Mouse (Mus musculus) limb, embryonic 12.5 days (tissue): ENCODE measurements around the gene Mbnl2. TPM values are rescaled to one million over a fixed set of nuclear protein-coding genes. Genes with fewer than 3 reads are reported as not detected.
"Not testable (repeated sequence)": the region's sequence is repeated elsewhere in the genome, so short reads cannot be mapped to it uniquely, and the experiment has no call there.

Experiments
- ATAC-seq: fragments of 200-750 bp; cut with Nextera tagmentation; 2 replicates; pipeline ENCODE4 v1.8.0; 2017; ENCODE audit warnings: low read depth, moderate TSS enrichment; ENCODE audit not compliant: insufficient number of reproducible peaks, insufficient read depth, low FRiP score, low TSS enrichment
- H3K27ac ChIP-seq: fragments of 300-500 bp; sonication (generic); 2 replicates; pipeline ENCODE4 v1.5.1; 2016; ENCODE audit warnings: mild to moderate bottlenecking, moderate library complexity
- H3K27me3 ChIP-seq: fragments of 300-500 bp; sonication (generic); 2 replicates; pipeline ENCODE4 v1.6.1; 2016; ENCODE audit warnings: mild to moderate bottlenecking, moderate library complexity
- H3K36me3 ChIP-seq: fragments of 300-500 bp; sonication (generic); 2 replicates; pipeline ENCODE4 v1.6.1; 2016; ENCODE audit warnings: mild to moderate bottlenecking, moderate library complexity
- H3K4me1 ChIP-seq: fragments of 300-500 bp; sonication (generic); replicated peaks from 2 replicates; pipeline ENCODE4 v1.6.1; 2016
- H3K4me2 ChIP-seq: fragments of 300-500 bp; sonication (generic); 2 replicates; pipeline ENCODE4 v1.6.1; 2016; ENCODE audit warnings: mild to moderate bottlenecking, moderate library complexity
- H3K4me3 ChIP-seq: fragments of 300-500 bp; sonication (generic); replicated peaks from 2 replicates; pipeline ENCODE4 v1.5.1; 2016; ENCODE audit warnings: mild to moderate bottlenecking
- H3K9ac ChIP-seq: fragments of 300-500 bp; sonication (generic); replicated peaks from 2 replicates; pipeline ENCODE4 v1.6.1; 2016; ENCODE audit warnings: mild to moderate bottlenecking, moderate library complexity
- H3K9me3 ChIP-seq: fragments of 300-500 bp; sonication (generic); 2 replicates; pipeline ENCODE4 v1.6.1; 2016; ENCODE audit warnings: mild to moderate bottlenecking, moderate library complexity
- WGBS: fragments of 180-500 bp; shearing (Covaris S2); methylation state at CpG from one replicate; pipeline ENCODE4 v1.1.7; 2016; 5-methylcytosine and 5-hydroxymethylcytosine counted together
- polyA plus RNA-seq: library from polyadenylated mRNA; unstranded; fragments of >200 nt; fragmentation: Nextera tagmentation; extraction: Ambion mirVana; gene quantifications from 2 replicates; pipeline ENCODE4 v1.2.1, GENCODE M21; 2016

The Mbnl2 gene
- polyA plus RNA-seq, 1 experiment from 2014 or later, result 79.0 TPM

DNA sequence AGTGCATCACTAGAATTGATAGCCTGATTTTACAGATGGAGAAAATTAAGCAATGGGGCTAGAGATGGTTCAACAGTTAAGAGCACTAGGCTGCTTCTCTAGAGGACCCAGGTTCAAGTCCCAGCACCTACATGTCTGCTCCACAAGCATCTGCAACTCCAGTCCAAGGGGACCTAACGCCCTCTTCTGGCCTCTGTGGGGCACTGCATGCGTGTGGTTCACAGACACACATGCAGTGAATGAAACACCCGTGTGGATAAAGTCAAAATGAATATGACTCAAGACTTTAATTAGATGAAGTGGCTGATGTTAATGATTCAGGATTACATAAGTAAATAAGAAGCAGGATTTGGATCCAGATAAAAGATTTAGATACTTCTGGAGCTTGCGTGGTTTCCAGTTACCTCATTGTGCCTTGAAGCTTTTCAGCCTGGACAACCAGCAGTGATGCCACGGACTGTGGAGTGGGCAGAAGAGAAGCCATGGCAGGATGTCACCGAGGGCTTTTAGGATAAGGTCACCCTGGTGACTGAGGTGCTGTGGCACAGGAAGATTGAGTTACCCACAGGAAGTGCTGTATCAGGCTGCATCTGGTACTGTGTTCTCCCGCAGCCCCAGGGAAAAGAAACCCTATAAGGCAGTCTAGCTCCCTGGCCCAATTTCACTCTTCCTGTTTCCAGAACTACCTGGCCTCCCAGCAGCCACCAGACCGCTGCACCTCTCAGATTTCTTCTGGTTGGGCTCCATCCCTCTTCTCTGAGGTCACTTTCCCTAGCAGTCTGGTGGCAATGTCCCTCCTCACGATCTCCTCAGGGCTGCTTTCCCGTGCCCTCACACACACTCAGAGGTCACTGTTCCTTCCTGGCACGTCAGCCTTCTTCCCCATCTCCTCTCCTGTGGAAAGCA, 72.2 kb downstream of the Mbnl2 start:
- H3K9me3 ChIP-seq, result peaks cover 15% of the 10 kb centered on the region; the same call in 1 of the 2 replicates
- 75% methylated on average over 11 of the region's 11 CpGs for WGBS
- no peak overlapping the region for H3K4me2 ChIP-seq
- 0 out of 2 replicates have a peak overlapping the region, but pooled peaks have one; percentile 20 for H3K27ac ChIP-seq
- H3K4me1 ChIP-seq, result peaks cover 10% of the 10 kb centered on the region
- H3K9ac ChIP-seq, result no peak overlapping the region
- no peaks in the 10 kb centered on the region for H3K27me3 ChIP-seq
- H3K36me3 ChIP-seq, result peaks cover 40% of the 10 kb centered on the region
- H3K4me3 ChIP-seq, result no peak overlapping the region
- ATAC-seq, result no peak

DNA sequence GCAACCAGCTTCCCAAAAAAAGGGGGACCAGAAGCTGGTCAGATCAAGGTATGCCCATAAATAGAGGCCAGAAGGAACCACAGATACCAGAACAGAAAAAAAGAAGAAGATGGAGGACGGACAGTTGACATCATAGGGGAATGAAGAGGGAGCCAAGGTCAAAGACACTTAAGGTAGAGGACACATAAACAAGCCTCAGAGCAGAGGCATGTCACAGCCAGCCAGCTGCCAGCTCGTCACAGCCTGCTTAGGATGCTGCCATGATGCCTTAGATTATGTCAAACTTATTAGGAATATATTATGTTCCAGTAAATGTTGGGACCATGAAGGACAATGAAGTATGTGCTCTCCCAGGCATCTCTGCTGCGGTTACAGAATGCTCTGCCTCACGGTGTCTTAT, 73.9 kb downstream of the Mbnl2 start:
- ATAC-seq, result no peak
- 82% methylated on average over 4 of the region's 4 CpGs for WGBS
- peaks cover 25% of the 10 kb centered on the region for H3K4me1 ChIP-seq

GRCm38 (mm10) chr14:120352136-120352843, 76.8 kb downstream of the Mbnl2 start:
- Histone ChIP-seq H3K27me3 (no peaks in the 10 kb centered on the region), H3K9ac (no peak overlapping the region), H3K9me3 (no peaks in the 10 kb centered on the region), H3K36me3 (peaks cover 21% of the 10 kb centered on the region; the same call in 1 of the 2 replicates), H3K4me3 (no peak overlapping the region), H3K27ac (no peak overlapping the region; the same call in 1 of the 2 replicates), H3K4me1 (peaks cover 39% of the 10 kb centered on the region), H3K4me2 (no peak overlapping the region)
- 75% methylated on average over 14 of the region's 14 CpGs for WGBS
- ATAC-seq, result no peak

More for the DNA sequence above, 73.9 kb downstream of the Mbnl2 start:
- Histone ChIP-seq H3K27me3 (no peaks in the 10 kb centered on the region), H3K4me2 (no peak overlapping the region), H3K4me3 (no peak overlapping the region), H3K9me3 (peaks cover 15% of the 10 kb centered on the region; the same call in 1 of the 2 replicates), H3K9ac (no peak overlapping the region), H3K36me3 (peaks cover 40% of the 10 kb centered on the region), H3K27ac (no peak overlapping the region)

DNA sequence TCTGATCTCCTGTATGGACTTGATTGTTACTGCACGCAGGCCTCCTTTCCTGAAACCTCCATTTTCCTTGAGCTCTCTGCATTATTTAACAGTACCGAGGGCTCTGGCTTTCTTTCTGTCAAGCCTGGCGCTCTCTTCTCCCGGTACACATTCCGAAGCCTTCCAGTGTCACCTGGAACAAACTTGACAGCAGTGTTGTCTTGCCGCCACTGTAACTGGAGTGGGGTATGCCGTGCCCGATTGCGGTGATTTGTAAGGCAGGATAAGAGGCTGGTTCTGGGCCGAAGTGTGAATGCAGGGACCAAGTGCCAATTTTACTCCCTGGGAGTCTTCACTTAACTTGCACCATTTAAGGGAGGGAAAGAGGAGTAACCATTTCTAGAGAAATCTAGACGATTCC, 77.7 kb downstream of the Mbnl2 start:
- ATAC-seq, result no peak
- Histone ChIP-seq H3K36me3 (peaks cover 17% of the 10 kb centered on the region; the same call in 1 of the 2 replicates), H3K4me1 (peaks cover 39% of the 10 kb centered on the region), H3K4me2 (no peak overlapping the region), H3K4me3 (no peak overlapping the region), H3K9me3 (no peaks in the 10 kb centered on the region), H3K27me3 (no peaks in the 10 kb centered on the region), H3K27ac (peak overlapping the region; percentile 83), H3K9ac (no peak overlapping the region)
- 68% methylated on average over 11 of the region's 11 CpGs for whole genome bisulfite sequencing

DNA sequence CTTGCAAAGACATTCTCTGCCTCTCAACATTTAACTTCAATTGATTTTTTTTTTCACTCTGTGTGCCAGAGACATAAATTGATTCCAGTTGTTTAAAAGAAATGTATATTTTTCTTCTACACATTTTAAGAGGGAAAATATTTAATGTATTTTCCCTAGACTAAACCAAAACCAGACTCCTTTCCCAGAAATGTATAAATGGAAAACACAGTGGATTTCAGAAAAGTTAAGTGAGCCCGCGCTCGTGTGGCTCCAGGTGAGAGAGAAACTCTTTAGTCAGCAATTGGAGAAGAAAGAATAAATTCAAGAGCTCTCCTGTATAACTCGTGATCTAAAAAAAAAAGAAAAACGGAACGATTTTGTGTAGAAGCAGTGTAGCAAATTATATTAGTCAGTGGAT, 79.1 kb downstream of the Mbnl2 start:
- Histone ChIP-seq H3K27me3 (no peaks in the 10 kb centered on the region), H3K9me3 (no peaks in the 10 kb centered on the region), H3K4me2 (no peak overlapping the region), H3K27ac (peak overlapping the region; percentile 83), H3K4me1 (peaks cover 39% of the 10 kb centered on the region), H3K4me3 (no peak overlapping the region), H3K36me3 (peaks cover 13% of the 10 kb centered on the region), H3K9ac (no peak overlapping the region)
- ATAC-seq, result no peak
- 52% methylated on average over 6 of the region's 6 CpGs for WGBS

- 36% methylated on average over 14 of the region's 14 CpGs for WGBS
- peaks cover 13% of the 10 kb centered on the region for H3K36me3 ChIP-seq
- peak; percentile 69 for ATAC-seq
- 0 out of 2 replicates have a peak overlapping the region, but pooled peaks have one; percentile 8 for H3K9ac ChIP-seq
- H3K27me3 ChIP-seq, result no peaks in the 10 kb centered on the region
- peak overlapping the region; percentile 79 for H3K27ac ChIP-seq
- H3K4me2 ChIP-seq, result peak overlapping the region; percentile 21
- H3K4me3 ChIP-seq, result no peak overlapping the region
- peaks cover 39% of the 10 kb centered on the region for H3K4me1 ChIP-seq
- no peaks in the 10 kb centered on the region for H3K9me3 ChIP-seq
Measured at GRCm38 (mm10) chr14:120355040-120355741, 79.7 kb downstream of the Mbnl2 start.

- 77% methylated on average over 10 of the region's 10 CpGs for WGBS
Measured at GRCm38 (mm10) chr14:120355742-120356440, 80.4 kb downstream of the Mbnl2 start.

GRCm38 (mm10) chr14:120357321-120358070, 82.0 kb downstream of the Mbnl2 start:
- Histone ChIP-seq H3K4me3 (no peak overlapping the region), H3K27ac (no peak overlapping the region), H3K36me3 (peaks cover 18% of the 10 kb centered on the region), H3K9ac (no peak overlapping the region), H3K4me2 (no peak overlapping the region), H3K9me3 (no peaks in the 10 kb centered on the region), H3K4me1 (peaks cover 33% of the 10 kb centered on the region), H3K27me3 (no peaks in the 10 kb centered on the region)
- 97% methylated on average over 19 of the region's 19 CpGs for WGBS
- ATAC-seq, result no peak

More at GRCm38 (mm10) chr14:120355742-120356440, 80.4 kb downstream of the Mbnl2 start:
- no peaks in the 10 kb centered on the region for H3K27me3 ChIP-seq
- no peak overlapping the region for H3K9ac ChIP-seq
- H3K4me2 ChIP-seq, result peak overlapping the region; percentile 21; the same call in 1 of the 2 replicates
- no peak overlapping the region for H3K4me3 ChIP-seq
- H3K9me3 ChIP-seq, result no peaks in the 10 kb centered on the region
- peaks cover 14% of the 10 kb centered on the region for H3K36me3 ChIP-seq
- no peak for ATAC-seq
- peaks cover 39% of the 10 kb centered on the region for H3K4me1 ChIP-seq
- peak overlapping the region; percentile 79 for H3K27ac ChIP-seq

DNA sequence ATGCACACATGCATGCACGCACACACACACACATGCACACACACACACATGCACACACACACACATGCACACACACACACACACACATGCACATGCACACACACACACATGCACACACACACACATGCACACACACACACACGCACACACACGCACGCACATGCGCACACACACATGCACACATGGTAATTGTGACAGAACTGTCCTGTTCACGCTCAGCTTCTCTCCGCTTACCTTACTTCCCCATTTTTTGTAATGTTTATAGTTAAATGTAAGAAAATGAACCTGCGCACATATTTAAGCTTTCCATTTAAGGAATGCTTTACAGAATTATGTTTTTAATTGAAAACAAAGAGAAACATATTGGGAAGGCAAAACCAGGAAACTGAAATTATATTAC, 84.1 kb downstream of the Mbnl2 start:
- not testable (repeated sequence) for H3K4me3 ChIP-seq, H3K9me3 ChIP-seq, ATAC-seq, H3K27ac ChIP-seq, H3K9ac ChIP-seq, H3K4me2 ChIP-seq, H3K27me3 ChIP-seq
- H3K4me1 ChIP-seq, result peaks cover 18% of the 10 kb centered on the region
- 96% methylated on average over 8 of the region's 8 CpGs for WGBS
- H3K36me3 ChIP-seq, result peaks cover 24% of the 10 kb centered on the region

DNA sequence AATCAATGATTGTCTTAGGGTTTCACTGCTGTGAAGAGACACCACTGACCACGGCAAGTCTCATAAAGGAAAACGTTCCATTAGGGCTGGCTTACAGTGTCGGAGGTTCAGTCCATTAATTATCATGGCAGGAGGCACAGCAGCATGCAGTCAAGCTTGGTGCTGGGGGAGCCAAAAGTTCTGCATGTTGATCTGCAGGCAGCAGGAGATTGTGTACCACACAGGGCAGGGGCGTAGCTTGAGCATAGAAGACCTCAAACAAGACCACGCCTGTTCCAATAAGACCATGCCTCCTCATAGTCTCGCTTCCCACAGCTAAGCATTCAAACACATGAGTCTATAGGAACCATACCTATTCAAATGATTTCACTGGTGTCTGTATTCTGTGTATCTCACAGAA, 85.7 kb downstream of the Mbnl2 start:
- Histone ChIP-seq H3K9me3 (no peaks in the 10 kb centered on the region), H3K4me3 (no peak overlapping the region), H3K4me1 (peaks cover 6% of the 10 kb centered on the region; the same call in 1 of the 2 replicates), H3K36me3 (peaks cover 24% of the 10 kb centered on the region), H3K27me3 (no peaks in the 10 kb centered on the region), H3K27ac (no peak overlapping the region), H3K4me2 (no peak overlapping the region), H3K9ac (no peak overlapping the region)
- ATAC-seq, result no peak
- 83% methylated on average over 6 of the region's 6 CpGs for WGBS
